Mouse (Mus musculus) kidney, adult 2 months (tissue): ENCODE measurements around the gene Tas2r138. TPM values are rescaled to one million over a fixed set of nuclear protein-coding genes. Genes with fewer than 3 reads are reported as not detected.

Source experiments
- DNase-seq: peaks from one replicate; pipeline ENCODE4 v3.0.0; 2021
- H3K27ac ChIP-seq: fragments of 200-500 bp; 2 replicates; pipeline ENCODE4 v1.5.1; 2012; ENCODE audit warnings: low read depth, low read length, control low read depth, inconsistent platforms; ENCODE audit not compliant: insufficient read depth
- H3K27me3 ChIP-seq: fragments of 200-500 bp; replicated peaks from 2 replicates; pipeline ENCODE4 v1.6.1; 2012; ENCODE audit warnings: mild to moderate bottlenecking, moderate library complexity, low read length, inconsistent platforms; ENCODE audit not compliant: control insufficient read depth, insufficient read depth
- H3K36me3 ChIP-seq: fragments of 200-500 bp; 2 replicates; pipeline ENCODE4 v1.6.1; 2012; ENCODE audit warnings: mild to moderate bottlenecking, moderate library complexity, low read length, inconsistent platforms; ENCODE audit not compliant: control insufficient read depth, insufficient read depth
- H3K4me1 ChIP-seq: fragments of 200-500 bp; 2 replicates; pipeline ENCODE4 v1.6.1; 2011; ENCODE audit warnings: low read length; ENCODE audit not compliant: control insufficient read depth, insufficient read depth
- H3K4me3 ChIP-seq: fragments of 200-500 bp; 2 replicates; pipeline ENCODE4 v1.5.1; 2011; ENCODE audit warnings: mild to moderate bottlenecking, low read depth, low read length, control low read depth; ENCODE audit not compliant: insufficient read depth
- CTCF ChIP-seq: fragments of 200-500 bp; conservative IDR thresholded peaks from 2 replicates; pipeline ENCODE4 v1.5.1; 2011; ENCODE audit warnings: low read depth, mild to moderate bottlenecking, control low read depth, low read length, moderate library complexity, mixed read lengths; ENCODE audit not compliant: insufficient read depth, insufficient read length
- POLR2A ChIP-seq: fragments of 200-500 bp; IDR thresholded peaks from one replicate; pipeline ENCODE4 v1.6.1; 2011; ENCODE audit warnings: low read depth, low read length, control low read depth
- WGBS: fragments of 180-500 bp; shearing (Covaris S2); methylation state at CpG from one replicate; pipeline ENCODE4 v1.1.7; 2018; 5-methylcytosine and 5-hydroxymethylcytosine counted together
- polyA plus RNA-seq: library from polyadenylated mRNA; depleted of rRNA; stranded (reverse); fragments of >200 nt; gene quantifications from 2 replicates; pipeline ENCODE4 v1.2.3, GENCODE M21; 2012; rRNA removed

Gene Tas2r138
- polyA plus RNA-seq, 1 experiment, result 0.08 TPM

- H3K27me3 ChIP-seq, result no peaks in the 10 kb centered on the region
- TF ChIP-seq CTCF (no peak), POLR2A (no peak)
- H3K36me3 ChIP-seq, result no peaks in the 10 kb centered on the region
- H3K4me3 ChIP-seq, result no peak overlapping the region
- no peak for DNase-seq
- no peak overlapping the region for H3K27ac ChIP-seq
- 66% methylated on average over 3 of the region's 3 CpGs for WGBS
- no peaks in the 10 kb centered on the region for H3K4me1 ChIP-seq
These were observed 18.1 kb downstream of the Tas2r138 start for GRCm38 (mm10) chr6:40594804-40595550.

GRCm38 (mm10) chr6:40588346-40588745, 24.8 kb downstream of the Tas2r138 start:
- Histone ChIP-seq H3K36me3 (no peaks in the 10 kb centered on the region), H3K27me3 (no peaks in the 10 kb centered on the region), H3K4me1 (no peaks in the 10 kb centered on the region), H3K27ac (no peak overlapping the region), H3K4me3 (no peak overlapping the region)
- DNase-seq, result no peak
- TF ChIP-seq POLR2A (no peak), CTCF (no peak)
- 91% methylated on average over 2 of the region's 2 CpGs for WGBS

GRCm38 (mm10) chr6:40585645-40586044, 27.5 kb downstream of the Tas2r138 start, which contains the start of gene Clec5a:
Clec5a (minus strand) TSS chr6:40585821.
- WGBS, result 79% methylated on average over 5 of the region's 5 CpGs
- DNase-seq, result no peak
- H3K4me3 ChIP-seq, result no peak within 1 kb of the TSS
- H3K36me3 ChIP-seq, result no peaks in the 10 kb centered on the region
- no peak within 1 kb of the TSS for H3K27ac ChIP-seq
- TF ChIP-seq CTCF, result no peak
- TF ChIP-seq POLR2A, result no peak
- no peaks in the 10 kb centered on the region for H3K27me3 ChIP-seq
- H3K4me1 ChIP-seq, result no peaks in the 10 kb centered on the region

- no peaks in the 10 kb centered on the region for H3K27me3 ChIP-seq
- no peaks in the 10 kb centered on the region for H3K4me1 ChIP-seq
- no peak overlapping the region for H3K27ac ChIP-seq
- no peak for DNase-seq
- 80% methylated on average over 6 of the region's 6 CpGs for WGBS
- no peak for TF ChIP-seq POLR2A
- TF ChIP-seq CTCF, result no peak
- no peaks in the 10 kb centered on the region for H3K36me3 ChIP-seq
- no peak overlapping the region for H3K4me3 ChIP-seq
These were observed 28.8 kb downstream of the Tas2r138 start for GRCm38 (mm10) chr6:40584336-40584735.

GRCm38 (mm10) chr6:40576305-40576704, 36.8 kb downstream of the Tas2r138 start:
- H3K4me3 ChIP-seq, result no peak overlapping the region
- 80% methylated on average over 1 of the region's 1 CpGs for WGBS
- H3K27ac ChIP-seq, result no peak overlapping the region
- TF ChIP-seq CTCF (no peak), POLR2A (no peak)
- no peaks in the 10 kb centered on the region for H3K4me1 ChIP-seq
- no peaks in the 10 kb centered on the region for H3K27me3 ChIP-seq
- DNase-seq, result no peak
- no peaks in the 10 kb centered on the region for H3K36me3 ChIP-seq

- TF ChIP-seq CTCF (no peak), POLR2A (no peak)
- no peak overlapping the region for H3K4me3 ChIP-seq
- no peak overlapping the region for H3K27ac ChIP-seq
- no peaks in the 10 kb centered on the region for H3K4me1 ChIP-seq
- WGBS, result 68% methylated on average over 3 of the region's 3 CpGs
- H3K27me3 ChIP-seq, result no peaks in the 10 kb centered on the region
- H3K36me3 ChIP-seq, result no peaks in the 10 kb centered on the region
- no peak for DNase-seq
These were observed 39.5 kb downstream of the Tas2r138 start for GRCm38 (mm10) chr6:40573618-40574017.

- 87% methylated on average over 3 of the region's 3 CpGs for WGBS
- TF ChIP-seq POLR2A, result no peak
- no peak for TF ChIP-seq CTCF
- H3K4me3 ChIP-seq, result no peak within 1 kb of the TSS
- H3K27me3 ChIP-seq, result no peaks in the 10 kb centered on the region
- no peak for DNase-seq
- no peaks in the 10 kb centered on the region for H3K36me3 ChIP-seq
- no peak within 1 kb of the TSS for H3K27ac ChIP-seq
- H3K4me1 ChIP-seq, result no peaks in the 10 kb centered on the region
These were observed 43.9 kb downstream of the Tas2r138 start, which contains the start of gene Olfr460 for GRCm38 (mm10) chr6:40569187-40569586. Olfr460 (plus strand) TSS chr6:40569487.

Other genes with a start within 250 kb of the Tas2r138 start
- gene E330009J07Rik, start 177.2 kb downstream of the Tas2r138 start, polyA plus RNA-seq, result 4.9 and 6.2 TPM in 2 replicates
- gene Wee2, start 174.2 kb downstream of the Tas2r138 start, polyA plus RNA-seq, result not detected in 2 replicates
- gene Ssbp1, start 142.0 kb downstream of the Tas2r138 start, polyA plus RNA-seq, result 9.6 and 13.5 TPM in 2 replicates
- gene Tas2r137, start 122.1 kb downstream of the Tas2r138 start, polyA plus RNA-seq, result not detected in 2 replicates
- gene Tas2r108, start 119.8 kb downstream of the Tas2r138 start, polyA plus RNA-seq, result 0.12 TPM in 1 of 2 replicates, not detected in the other
- 0.13 TPM in 1 of 2 replicates, not detected in the other for gene Prss37, start 93.8 kb downstream of the Tas2r138 start, polyA plus RNA-seq
- gene Olfr461, start 58.3 kb downstream of the Tas2r138 start, polyA plus RNA-seq, result not detected in 2 replicates
- gene Olfr460, start 43.8 kb downstream of the Tas2r138 start, polyA plus RNA-seq, result 0.11 and 0.16 TPM in 2 replicates
- 0.07 and 0.52 TPM in 2 replicates for gene Clec5a, start 27.5 kb downstream of the Tas2r138 start, polyA plus RNA-seq
- 34.1 and 34.7 TPM in 2 replicates for gene Mgam, start 15.5 kb upstream of the Tas2r138 start, polyA plus RNA-seq